Mouse (Mus musculus) layer of hippocampus, adult 18-20 months (tissue): ENCODE measurements around the gene Eef1akmt2. TPM values are rescaled to one million over a fixed set of nuclear protein-coding genes. Genes with fewer than 3 reads are reported as not detected.

Experiments used
- DNase-seq, 2 experiments: peaks; one replicate each; pipeline ENCODE4 v3.0.0; 2022; ENCODE audit warnings: low spot score in 2 of 2
- total RNA-seq, 2 experiments: library from RNA; stranded (reverse); gene quantifications; 2 replicates each; pipeline ENCODE4 v1.2.3; 2021

Gene Eef1akmt2
- total RNA-seq, 2 experiments from 2014 or later = 33.4 to 33.9 TPM

DNA sequence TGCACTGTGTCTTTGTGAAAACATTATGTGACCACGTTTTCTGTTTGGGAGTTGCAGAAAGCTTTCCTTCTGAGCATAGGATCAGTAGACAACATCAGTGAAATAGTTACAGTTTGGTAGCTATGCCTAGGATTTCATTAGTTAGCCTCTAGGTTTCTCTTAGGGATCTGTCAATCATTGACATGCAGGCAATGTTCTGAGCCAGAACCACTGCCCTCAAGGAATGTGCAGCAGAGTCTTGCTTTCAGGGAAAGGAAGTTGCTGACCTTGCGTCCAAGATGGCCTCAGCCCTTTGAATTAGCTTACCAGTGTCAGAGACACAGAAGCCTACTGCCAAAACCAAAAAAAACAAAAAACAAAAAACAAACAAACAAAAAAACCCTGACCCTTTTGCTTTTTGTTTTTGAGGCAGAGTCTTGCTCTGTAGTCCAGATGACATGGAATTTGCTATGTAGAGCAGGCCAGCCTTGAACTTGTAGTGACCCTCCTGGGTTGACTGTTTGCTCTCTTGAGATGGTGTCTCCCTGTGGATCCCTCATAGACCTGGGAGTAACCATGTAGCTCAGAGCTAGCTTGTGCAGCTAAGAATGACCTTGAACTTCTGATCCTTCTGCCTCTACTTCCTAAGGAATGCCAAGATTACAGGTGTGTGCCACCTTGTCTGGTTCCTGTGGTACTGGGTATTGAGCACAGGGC lies 23.1 kb upstream of the Eef1akmt2 start:
- DNase-seq = no peak

DNA sequence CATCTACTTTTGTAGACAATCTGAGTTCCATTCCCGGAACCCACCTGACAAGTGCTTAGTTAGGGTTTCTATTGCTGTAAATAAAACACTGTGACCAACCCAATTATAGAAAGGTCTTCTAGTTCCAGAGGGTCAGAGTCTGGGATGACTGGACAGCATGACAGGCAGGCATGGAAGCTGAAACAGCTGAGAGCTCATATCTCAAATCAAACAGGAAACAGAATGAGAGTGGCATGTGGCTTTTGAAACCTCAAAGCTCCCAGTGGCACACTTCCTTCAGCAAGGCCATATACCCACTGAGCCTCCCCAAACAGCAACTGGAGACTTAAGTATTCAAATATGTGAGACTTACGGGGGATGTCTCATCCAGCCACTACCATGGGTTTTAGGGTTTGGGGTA lies 20.6 kb upstream of the Eef1akmt2 start:
- DNase-seq = no peak

DNA sequence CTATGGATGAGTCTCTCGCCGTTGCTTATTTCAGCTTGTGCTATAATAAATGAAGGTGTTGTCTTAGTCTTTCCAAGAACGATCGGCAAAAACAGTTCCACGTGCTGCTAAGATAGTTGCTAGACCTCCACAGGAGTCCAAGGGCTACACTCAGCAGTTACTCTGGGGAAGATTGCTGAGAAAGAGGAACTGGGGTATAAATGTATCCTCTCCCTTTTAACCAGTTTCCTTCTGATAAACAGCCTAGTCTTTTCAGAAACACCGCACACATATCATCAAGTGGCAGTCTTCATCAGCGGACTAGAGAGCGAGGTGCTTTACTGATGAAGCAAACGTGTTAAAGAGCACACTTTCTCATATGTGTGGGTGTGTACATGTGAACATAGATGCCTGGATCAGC lies 13.8 kb upstream of the Eef1akmt2 start:
- DNase-seq = no peak

DNA sequence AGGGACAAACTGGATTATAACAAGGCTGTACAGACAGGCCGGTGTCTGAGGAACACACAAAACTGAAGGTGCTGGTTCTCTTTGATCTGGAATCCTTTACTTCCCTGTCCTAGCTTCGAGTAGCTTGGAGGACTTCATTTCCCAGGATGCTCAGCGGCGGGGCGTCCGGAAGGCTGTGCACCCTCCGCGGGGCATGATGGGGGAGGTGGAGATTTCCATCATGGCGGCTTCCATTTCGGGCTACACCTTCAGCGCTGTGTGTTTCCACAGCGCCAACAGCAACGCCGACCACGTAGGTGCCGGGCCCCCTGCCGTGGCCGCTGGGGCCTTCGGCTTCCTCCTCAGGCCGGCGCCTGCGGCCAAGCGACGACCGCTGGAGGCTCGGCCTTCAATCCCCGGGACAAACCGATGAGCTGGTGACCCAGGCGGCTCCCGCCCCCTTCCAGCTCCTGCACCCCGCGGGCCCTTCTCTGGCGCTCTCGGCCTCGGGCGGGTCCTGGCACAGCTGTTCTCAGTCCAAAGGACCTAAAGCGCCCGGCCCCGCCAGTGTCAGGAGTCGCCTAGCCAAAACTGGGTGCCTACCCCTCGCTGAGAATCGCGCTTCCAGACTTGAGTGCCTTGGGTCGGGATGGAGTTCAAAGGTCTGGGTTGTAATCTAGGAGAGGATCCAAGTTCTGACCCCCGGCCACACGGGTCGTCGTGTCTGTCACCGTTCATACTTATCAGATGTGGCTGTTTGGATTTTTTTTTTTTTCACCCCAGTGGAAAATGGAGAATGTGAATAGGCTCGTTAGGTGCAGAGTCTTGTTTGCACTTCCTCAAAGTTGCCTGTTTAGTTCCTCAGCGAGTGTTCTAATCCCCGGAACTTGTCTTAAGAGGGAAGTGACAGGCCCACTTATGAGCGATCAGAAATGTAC lies 6.8 kb upstream of the Eef1akmt2 start, which contains the start of gene Abraxas2:
TSS of gene Abraxas2 (plus strand) at position 184 of the 917 bp plus-strand sequence.
- DNase-seq = peak; percentile 87 to 92

DNA sequence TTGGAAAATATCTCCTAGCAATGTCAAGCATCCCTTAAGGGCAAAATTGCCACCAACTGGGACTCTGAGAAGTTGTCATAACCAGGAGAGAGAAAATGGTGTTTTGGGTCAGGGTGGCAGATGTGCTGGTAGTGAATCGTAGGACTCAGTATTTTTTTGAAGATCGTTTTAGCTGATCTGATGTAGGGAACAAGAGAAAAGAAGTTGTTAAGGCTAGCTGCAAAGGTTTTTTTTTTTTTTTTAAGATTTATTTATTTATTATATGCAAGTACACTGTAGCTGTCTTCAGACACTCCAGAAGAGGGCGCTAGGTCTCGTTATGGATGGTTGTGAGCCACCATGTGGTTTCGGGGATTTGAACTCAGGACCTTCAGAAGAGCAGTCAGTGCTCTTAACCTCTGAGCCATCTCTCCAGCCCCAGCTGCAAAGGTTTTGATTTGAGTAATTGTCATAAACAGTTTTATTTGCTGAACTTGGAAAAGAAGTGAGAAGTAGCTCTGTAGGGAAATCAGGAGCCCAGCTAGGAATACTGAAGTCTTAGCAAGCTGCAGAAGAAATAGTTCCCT lies 5.7 kb upstream of the Eef1akmt2 start:
- DNase-seq = no peak

DNA sequence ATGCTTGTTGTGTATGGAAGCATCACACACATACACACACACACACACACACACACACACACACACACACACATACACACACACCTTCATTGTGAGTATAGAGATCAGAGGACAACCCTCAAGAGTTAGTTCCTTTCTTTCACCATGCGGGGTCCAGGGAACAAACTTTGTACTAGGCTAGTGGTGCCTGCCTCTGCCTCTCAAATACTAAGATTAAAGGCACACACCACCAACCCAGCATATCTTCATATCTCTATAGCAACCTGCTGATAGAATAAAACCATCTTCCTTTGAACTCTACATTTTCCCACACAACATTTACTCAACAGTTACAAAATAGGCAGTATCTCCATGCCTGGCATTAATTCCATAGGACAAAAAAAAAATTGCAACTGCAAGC lies 3.6 kb upstream of the Eef1akmt2 start:
- no peak for DNase-seq

DNA sequence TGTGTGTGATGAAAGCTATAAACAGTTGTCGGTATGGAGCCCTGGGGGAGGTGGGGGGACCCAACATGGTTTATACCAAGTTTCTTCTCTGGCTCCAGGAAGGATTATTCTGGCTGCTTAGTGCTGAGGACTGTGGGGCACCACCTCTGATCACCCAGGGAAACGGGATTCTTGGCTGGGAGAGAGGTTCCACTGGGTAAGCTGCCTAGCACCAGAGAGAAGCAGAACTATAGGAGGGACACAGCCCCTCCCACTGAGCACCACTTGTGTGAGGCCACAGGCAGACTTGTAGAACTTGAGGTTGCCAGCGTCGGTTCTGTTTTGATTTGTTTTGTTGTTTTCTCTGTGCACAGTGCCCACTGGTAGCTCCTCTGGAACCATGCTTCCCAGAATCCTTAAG lies 1.5 kb upstream of the Eef1akmt2 start:
- DNase-seq = no peak

DNA sequence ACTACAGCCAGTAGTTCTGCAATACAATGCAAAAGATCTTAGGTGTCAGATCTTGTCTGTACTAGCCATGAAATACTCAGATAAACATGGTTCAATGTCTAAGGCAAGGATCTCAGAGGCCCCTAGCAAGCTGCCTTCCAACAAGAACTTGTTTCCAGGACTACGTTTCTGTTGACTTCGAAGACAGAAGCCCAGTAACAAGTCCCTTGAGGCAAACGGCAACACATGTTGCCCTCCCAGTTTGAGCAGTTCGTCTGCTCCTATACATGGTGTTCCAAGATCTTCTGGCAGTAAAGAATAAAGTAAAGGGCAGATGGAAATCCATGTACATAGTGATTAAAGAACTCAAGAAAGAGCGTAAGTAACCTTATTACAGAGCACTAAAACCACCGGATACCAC lies 888 bp upstream of the Eef1akmt2 start:
- DNase-seq = no peak

DNA sequence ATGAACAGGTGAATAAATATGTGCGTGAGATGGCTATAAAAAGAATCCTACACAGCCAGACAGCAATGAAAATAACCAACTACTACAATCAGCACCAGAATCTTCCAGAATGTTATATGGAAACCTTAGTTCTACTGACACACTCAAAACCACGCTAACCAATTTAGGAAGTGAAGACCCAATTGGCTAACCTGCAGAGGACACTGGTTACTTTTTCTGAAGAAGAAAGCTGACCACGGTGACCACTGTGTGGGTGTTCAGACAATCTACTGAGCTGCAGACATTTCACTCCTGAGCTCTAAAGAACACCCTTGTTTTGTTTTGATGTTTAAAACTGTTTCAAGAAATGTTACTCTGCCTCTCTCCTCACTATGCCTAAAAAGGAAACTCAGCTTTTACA lies 9.3 kb downstream of the Eef1akmt2 start:
- no peak for DNase-seq

DNA sequence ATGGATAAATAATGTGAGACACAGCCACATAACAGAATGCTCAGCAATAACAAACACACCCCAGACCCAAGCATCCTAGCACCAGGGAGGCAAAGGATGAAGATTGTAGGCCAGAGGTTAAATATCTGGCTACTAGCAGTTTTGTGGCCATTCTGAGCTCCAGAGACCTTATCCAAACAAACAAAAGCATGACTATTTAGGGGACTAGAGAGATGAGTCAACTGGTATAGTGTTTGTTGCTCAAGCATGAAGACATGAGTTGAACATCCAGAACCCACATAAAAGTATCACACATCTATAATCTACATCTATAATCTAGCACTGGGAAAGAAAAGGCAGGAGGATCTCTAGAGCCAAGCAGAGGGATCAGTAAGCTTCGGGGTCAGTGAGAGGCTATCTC lies 10.0 kb downstream of the Eef1akmt2 start:
- no peak for DNase-seq

DNA sequence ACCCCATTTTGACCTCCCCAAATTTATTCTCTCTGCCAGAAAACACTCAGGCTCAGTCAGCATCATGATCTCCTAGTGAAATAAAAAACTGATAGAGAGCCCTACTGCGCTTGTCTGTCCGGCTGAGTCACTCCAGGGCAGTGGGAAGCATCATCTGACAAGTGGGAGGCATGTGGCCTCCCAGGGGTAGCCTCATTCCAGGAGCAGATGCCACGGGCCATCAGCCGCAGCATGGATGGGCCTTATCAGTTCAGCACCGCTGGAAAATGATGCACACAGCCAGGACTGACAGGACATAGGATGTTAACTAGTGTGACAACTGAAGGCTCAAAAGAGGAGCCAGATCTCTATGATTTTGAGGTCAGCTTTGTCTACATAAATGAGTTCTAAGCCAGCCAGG lies 11.2 kb downstream of the Eef1akmt2 start:
- no peak for DNase-seq

DNA sequence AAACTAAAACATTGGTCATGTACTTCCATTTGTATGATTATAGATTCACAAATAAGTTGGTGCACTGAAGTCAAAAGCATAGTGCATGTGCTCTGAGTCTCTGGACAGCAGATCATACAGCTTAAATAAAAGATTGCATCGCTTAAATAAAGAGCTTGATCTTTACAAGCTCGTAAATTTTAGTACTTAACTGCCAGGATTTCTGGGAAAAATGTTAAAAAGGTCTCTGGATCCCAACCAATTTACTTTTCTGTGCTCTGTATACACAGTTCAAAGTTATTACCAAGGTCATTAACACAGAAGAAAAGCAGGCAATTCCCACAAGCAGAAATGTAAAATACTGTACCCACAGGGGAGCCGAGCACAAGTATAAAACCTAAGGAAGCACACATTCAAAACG lies 21.5 kb downstream of the Eef1akmt2 start:
- no peak for DNase-seq

DNA sequence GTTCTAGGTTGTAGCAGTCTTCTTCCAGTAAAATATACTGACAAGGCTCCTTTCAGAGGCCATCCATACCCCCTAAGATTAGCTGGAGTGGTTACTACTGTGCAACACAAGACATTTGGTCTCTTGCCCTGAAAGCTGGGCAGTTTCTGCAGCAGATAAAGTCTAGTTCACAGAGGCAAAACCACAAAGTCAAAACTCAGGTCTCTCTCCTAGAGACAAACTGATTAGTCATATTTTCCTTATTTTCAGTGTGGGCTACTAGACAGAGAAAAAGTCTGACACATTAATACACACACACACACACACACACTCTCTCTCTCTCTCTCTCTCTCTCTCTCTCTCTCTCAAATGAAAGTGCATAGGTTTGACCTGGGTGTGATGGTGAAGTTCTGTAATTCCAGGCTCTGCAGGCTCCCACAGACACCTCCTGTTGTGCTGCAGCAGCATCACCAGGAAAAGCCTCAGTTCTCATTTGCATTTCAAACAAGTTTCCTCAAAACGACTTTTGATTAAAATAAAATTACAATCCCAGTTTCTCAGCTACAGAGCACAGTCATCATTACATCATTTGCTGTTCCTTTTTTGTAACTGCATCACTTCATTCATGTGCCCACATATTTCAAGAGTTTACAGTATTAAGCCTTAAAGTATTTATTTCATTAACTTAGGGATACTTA lies 28.0 kb downstream of the Eef1akmt2 start:
- DNase-seq = no peak

DNA sequence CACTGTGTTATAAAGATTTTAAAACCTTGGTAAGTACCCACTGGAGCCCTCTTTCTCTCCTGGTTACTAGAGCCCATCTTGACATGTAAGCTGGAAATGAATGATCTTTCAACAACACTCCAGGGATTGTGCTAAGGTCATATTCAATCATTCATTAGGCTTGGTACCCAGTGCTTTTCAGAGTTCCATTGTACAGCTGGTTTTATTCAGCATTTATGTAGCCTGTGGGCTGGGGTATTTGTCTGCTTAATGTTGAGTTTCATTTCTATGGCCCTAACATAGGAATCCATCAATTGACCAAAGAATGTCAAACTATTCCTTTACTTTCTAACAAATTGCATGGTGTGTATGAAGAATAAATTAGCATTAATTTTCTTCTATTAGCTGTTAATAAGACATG lies 28.6 kb downstream of the Eef1akmt2 start:
- no peak for DNase-seq

DNA sequence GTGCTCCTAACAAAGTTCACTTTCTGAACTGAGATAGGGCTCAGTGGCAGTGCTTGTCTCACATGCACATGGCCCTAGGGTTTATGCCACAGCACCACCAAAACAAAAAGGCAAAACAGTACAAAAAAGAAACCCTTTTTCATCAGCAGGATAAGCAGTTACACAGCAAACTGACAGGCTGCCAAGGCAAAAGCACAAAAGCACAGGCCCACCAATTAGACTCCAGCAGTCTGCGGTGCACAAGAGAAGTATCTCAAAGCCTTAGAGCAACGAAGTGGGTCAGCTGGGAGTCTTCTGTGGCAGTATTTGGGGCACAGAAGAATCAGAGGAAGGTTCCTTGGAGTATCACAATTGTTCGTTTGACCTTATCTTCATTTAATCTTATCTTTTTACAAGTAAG lies 31.8 kb downstream of the Eef1akmt2 start:
- no peak for DNase-seq

DNA sequence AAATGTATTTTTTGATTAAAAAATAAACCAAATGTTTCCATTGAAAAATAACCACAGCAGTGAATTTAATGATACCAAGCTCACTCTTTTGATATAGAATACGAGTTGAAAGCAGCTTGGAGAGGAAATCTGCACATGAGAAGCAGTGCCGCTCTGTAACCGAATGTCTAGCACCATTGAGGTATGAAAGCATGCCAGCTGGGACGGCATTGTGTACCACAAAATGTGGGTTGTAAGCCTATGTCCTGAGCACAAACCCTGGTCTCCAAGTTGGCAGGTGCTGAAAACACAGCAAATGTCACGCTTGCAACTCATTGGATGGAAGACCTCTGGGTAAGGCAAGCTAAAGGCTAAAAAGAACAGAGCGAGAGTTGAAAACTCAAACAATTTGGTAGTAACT lies 35.4 kb downstream of the Eef1akmt2 start:
- DNase-seq = no peak

DNA sequence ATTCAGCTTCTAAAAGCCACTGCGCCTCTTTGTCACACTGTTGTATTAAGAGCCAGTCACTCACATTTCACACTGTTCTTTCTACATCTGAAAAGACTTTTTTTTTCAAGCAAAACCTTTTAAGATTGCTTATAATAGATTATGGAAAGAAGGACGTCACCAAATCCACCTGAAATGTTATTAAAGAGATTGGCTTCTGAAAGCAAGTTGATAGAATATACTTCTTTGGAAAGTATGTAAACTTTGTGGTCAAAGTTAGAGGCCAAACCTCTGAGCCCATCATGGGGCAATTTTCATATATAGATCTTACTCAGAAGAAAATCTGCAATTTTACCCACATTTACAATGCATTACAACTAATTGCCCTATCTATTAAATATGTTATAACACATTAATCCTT lies 35.9 kb downstream of the Eef1akmt2 start:
- DNase-seq = no peak

DNA sequence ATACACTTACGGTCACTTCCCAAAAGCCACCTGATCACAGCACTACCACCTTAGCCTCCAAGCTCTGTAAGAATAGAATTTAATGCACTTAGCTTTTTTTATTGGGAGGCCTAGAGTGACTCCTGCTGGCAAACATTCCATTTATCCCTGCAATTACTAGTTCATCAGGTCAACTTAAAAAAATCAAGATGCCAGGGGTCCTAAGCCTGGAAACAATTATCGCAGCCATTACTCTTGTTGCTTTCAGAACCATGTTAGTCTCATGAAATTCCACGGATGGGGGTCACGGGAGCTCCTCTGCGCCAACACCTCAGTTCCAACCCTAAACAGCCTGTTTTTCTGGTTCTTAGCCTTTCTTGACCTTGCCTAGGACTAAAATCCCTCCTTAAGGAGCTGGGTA lies 37.4 kb downstream of the Eef1akmt2 start:
- DNase-seq = no peak

DNA sequence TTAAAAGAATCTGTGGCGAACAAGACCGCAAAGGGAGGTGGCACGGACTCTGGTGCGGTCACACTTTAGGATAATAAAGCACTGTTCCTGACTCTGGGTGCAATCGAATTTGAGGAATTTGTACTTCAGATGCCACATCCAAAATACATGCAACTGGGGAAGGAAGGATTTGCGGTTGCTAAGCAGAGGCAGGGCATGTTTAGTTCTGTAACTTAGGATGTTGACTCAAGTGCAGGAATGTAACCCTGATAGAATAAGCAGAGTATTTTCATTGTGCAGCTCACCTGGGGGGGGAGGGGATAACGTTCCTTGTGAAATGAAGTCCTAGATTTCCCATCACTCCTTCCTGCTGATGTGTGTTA lies 38.4 kb downstream of the Eef1akmt2 start:
- no peak for DNase-seq

DNA sequence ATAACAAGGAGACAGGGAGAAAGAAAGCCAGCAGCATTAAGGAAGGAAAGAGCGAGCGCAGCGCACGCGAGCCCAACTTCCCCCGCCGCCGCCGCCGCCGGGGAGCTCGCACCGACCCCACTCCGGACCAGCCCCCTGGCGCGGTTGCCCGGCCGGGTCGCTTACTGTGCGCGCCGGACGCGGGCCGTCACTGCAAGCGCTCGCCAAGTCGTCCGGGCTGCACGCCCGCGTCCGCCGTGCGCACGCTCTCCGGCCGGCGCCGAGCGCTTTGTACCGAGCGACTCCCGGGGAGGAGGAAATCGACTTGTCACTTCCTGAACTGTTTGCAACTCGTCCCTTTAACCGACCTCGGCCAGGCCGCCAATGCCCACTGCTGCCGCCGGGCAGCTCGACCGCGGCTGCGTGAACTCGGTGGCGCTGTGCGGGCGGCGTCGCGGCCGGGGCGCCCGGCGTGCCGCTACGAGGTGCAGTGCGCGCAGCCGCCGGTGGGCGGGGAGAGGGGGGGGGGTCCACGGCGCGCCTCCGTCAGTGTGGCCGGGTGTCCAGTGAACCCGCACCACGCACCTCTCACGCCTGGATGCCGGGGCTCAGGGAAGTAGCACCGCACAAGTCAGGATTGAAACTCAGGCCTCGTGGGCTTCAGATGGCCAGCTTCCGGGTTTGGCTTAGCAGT lies 38.9 kb downstream of the Eef1akmt2 start, which contains the start of gene Fam53b:
TSS of gene Fam53b (minus strand) at position 471 of the 673 bp plus-strand sequence.
- DNase-seq = peak; percentile 63 to 74
